Mouse (Mus musculus) kidney, adult 2 months (tissue): ENCODE results near the gene Hvcn1.

Source experiments
- CTCF ChIP-seq: fragments of 200-500 bp; conservative IDR thresholded peaks from 2 replicates; pipeline ENCODE4 v1.5.1; 2011; ENCODE audit warnings: low read depth, mild to moderate bottlenecking, control low read depth, low read length, moderate library complexity, mixed read lengths; ENCODE audit not compliant: insufficient read depth, insufficient read length
- POLR2A ChIP-seq: fragments of 200-500 bp; IDR thresholded peaks from one replicate; pipeline ENCODE4 v1.6.1; 2011; ENCODE audit warnings: low read depth, low read length, control low read depth

- TF ChIP-seq POLR2A (no peak), CTCF (no peak)
Measured at GRCm38 (mm10) chr5:122291149-122291548, 84.5 kb downstream of the Hvcn1 start.
